ENCODE assay signal across 7 mouse cellular contexts in the genomic region with DNA sequence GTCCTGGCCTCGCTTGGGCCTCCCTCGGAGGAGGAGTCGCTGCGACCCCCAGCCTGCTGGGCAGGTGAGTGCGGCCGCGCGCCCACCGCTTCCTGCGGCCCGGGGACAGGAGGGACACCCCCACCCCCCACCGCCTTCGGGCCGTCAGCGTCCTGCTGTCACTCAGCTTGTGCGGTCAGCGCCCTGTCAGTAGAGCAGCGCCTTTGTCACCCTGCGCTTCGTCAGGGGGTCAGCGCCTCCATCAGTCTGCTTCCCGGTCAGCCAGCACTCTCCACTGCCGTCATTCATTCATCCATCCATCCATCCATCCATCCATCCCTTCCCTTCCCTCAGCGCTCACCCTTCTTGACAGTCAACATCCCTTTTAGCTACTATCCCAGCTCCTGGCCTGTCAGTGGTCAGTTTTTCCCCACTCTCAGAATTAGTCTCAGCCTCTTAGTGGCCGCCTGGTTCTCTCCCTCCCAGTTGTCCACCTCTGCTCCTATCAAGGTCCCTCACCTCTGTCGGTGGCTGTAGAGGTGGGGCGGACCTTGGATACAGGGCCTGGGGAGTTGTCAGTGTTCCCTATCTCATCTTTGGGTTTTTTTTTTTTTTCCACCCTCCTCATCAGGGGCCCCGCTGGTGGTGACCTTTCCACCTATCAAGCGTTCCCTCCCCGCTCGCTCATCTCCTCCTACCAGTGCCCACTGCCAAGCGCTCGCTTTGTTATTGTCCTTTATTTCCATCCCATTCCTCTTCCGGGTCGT. TPM values are rescaled to one million over a fixed set of nuclear protein-coding genes. Genes with fewer than 3 reads are reported as not detected.
DNase-seq lines count a peak whose midpoint lies in the region; ATAC-seq and TF ChIP-seq lines count a peak whose summit lies in the region.

No protein-coding gene starts in this region.

- peak overlapping the region; percentile 70 for H3K4me2 ChIP-seq in forebrain, postnatal 0 days (ENCODE audit: low read depth)
- peak overlapping the region; percentile 60 for H3K4me2 ChIP-seq in lung, postnatal 0 days (replicated peaks; ENCODE audit: low read depth, low read length)

- H3K4me3 ChIP-seq in thymus, adult 2 months (ENCODE audit: control insufficient read depth, insufficient read depth, low read length) = peak overlapping the region; percentile 93
- peak overlapping the region; percentile 70 for H3K4me3 ChIP-seq in forebrain, postnatal 0 days (ENCODE audit: low read depth, low read length)
- peak overlapping the region; percentile 90 for H3K4me3 ChIP-seq in lung, postnatal 0 days (ENCODE audit: low read depth, low read length)

- H3K9ac ChIP-seq in forebrain, postnatal 0 days = peak overlapping the region; percentile 83
- H3K9ac ChIP-seq in lung, postnatal 0 days (replicated peaks; ENCODE audit: low read depth) = peak overlapping the region; percentile 86

- no peak for TF ChIP-seq CTCF in thymus, adult 2 months (IDR thresholded peaks at IDR 0.05; ENCODE audit: borderline replicate concordance, control insufficient read depth, extremely low read depth, insufficient read depth, low read length, poor library complexity)
- TF ChIP-seq CTCF in brain, embryonic 14.5 days (IDR thresholded peaks at IDR 0.05; ENCODE audit: borderline replicate concordance, extremely low read depth, insufficient read depth, insufficient read length) = no peak
- TF ChIP-seq CTCF in forebrain, postnatal 0 days (IDR thresholded peaks at IDR 0.05; ENCODE audit: low read depth) = no peak
- no peak for TF ChIP-seq CTCF in lung, postnatal 0 days (IDR thresholded peaks at IDR 0.05)

- H3K36me3 ChIP-seq in thymus, adult 2 months (ENCODE audit: control insufficient read depth, insufficient read depth, low read length) = peaks cover 3% of the 10 kb centered on the region; the same call in 1 of the 2 replicates
- H3K36me3 ChIP-seq in forebrain, postnatal 0 days (ENCODE audit: insufficient read depth) = no peaks in the 10 kb centered on the region
- no peaks in the 10 kb centered on the region for H3K36me3 ChIP-seq in lung, postnatal 0 days (ENCODE audit: insufficient read depth, low read length)

- 18% methylated on average over 35 of the region's 35 CpGs for WGBS in thymus, adult 2 months
- WGBS in forebrain, postnatal 0 days = under 1% methylated on average over 31 of the region's 35 CpGs
- 5% methylated on average over 33 of the region's 35 CpGs for WGBS in lung, postnatal 0 days

- TF ChIP-seq EP300 in lung, postnatal 0 days (IDR thresholded peaks at IDR 0.05) = no peak

- DNase-seq in thymus, adult 2 months = peak; percentile 14
- no peak for DNase-seq in thymus, postnatal 36 days
- peak; percentile 51 for DNase-seq in brain, embryonic 14.5 days (ENCODE audit: low read depth)
- no peak for DNase-seq in forebrain, postnatal 0 days
- peak; percentile 35 for DNase-seq in kidney, adult 9 months
- peak; percentile 56 for DNase-seq in lung, postnatal 0 days (ENCODE audit: low spot score)
- peak; percentile 23 to 30 for DNase-seq in right cerebral cortex, adult 2 months (ENCODE audit: low spot score in 2 of 2)

- peaks cover 14% of the 10 kb centered on the region for H3K4me1 ChIP-seq in thymus, adult 2 months (replicated peaks; ENCODE audit: control insufficient read depth, insufficient read depth, low read length)
- H3K4me1 ChIP-seq in forebrain, postnatal 0 days (ENCODE audit: insufficient read depth) = peaks cover 15% of the 10 kb centered on the region
- peaks cover 4% of the 10 kb centered on the region; the same call in 1 of the 2 replicates for H3K4me1 ChIP-seq in lung, postnatal 0 days (ENCODE audit: insufficient read depth, low read depth, low read length)

- no peak overlapping the region for H3K27ac ChIP-seq in thymus, adult 2 months (ENCODE audit: control insufficient read depth, insufficient read depth, low read length)
- H3K27ac ChIP-seq in forebrain, postnatal 0 days (ENCODE audit: low read depth, low read length) = peak overlapping the region; percentile 84
- H3K27ac ChIP-seq in lung, postnatal 0 days (ENCODE audit: low read length) = peak overlapping the region; percentile 84

- H3K27me3 ChIP-seq in thymus, adult 2 months (ENCODE audit: control insufficient read depth, insufficient read depth, low read length) = no peaks in the 10 kb centered on the region
- no peaks in the 10 kb centered on the region for H3K27me3 ChIP-seq in forebrain, postnatal 0 days (ENCODE audit: insufficient read depth, low read length)
- H3K27me3 ChIP-seq in lung, postnatal 0 days (replicated peaks; ENCODE audit: insufficient read depth, low read length) = no peaks in the 10 kb centered on the region

- H3K9me3 ChIP-seq in forebrain, postnatal 0 days (ENCODE audit: low read length) = no peaks in the 10 kb centered on the region
- H3K9me3 ChIP-seq in lung, postnatal 0 days (ENCODE audit: low read length) = no peaks in the 10 kb centered on the region

- ATAC-seq in forebrain, postnatal 0 days = peak; percentile 28
- ATAC-seq in lung, postnatal 0 days = peak; percentile 41

- no peak for TF ChIP-seq POLR2A in thymus, adult 2 months (IDR thresholded peaks at IDR 0.05; ENCODE audit: control insufficient read depth, extremely low read depth, insufficient read depth, low read length, poor library complexity)
- no peak for TF ChIP-seq POLR2A in brain, embryonic 14.5 days (IDR thresholded peaks at IDR 0.05; ENCODE audit: borderline replicate concordance, extremely low read depth, insufficient read depth, insufficient read length, poor library complexity, severe bottlenecking)

RNA-seq across cellular contexts. Expression of gene Ppp6r2, which starts 0.5 kb away (rescaled TPM):
- 299 and 592 TPM in 2 replicates for polyA plus RNA-seq in thymus, adult 2 months (2012; rRNA removed)
- polyA plus RNA-seq in brain, embryonic 14.5 days (2012; rRNA removed) = 129 and 168 TPM in 2 replicates
- 252 and 296 TPM in 2 replicates for total RNA-seq in forebrain, postnatal 0 days (2014; rRNA removed)
- polyA plus RNA-seq in forebrain, postnatal 0 days (2015; fragmentation: Nextera tagmentation; extraction: Ambion mirVana) = 70.0 and 77.2 TPM in 2 replicates
- 22.7 and 24.1 TPM in 2 replicates for polyA plus RNA-seq in lung, postnatal 0 days (2015; fragmentation: Nextera tagmentation; extraction: Ambion mirVana)

RNA-seq across cellular contexts. Expression of gene Dennd6b, which starts 15.6 kb away (rescaled TPM):
- polyA plus RNA-seq in thymus, adult 2 months (2012; rRNA removed) = 42.3 and 50.1 TPM in 2 replicates
- polyA plus RNA-seq in brain, embryonic 14.5 days (2012; rRNA removed) = 134 and 196 TPM in 2 replicates
- total RNA-seq in forebrain, postnatal 0 days (2014; rRNA removed) = 73.7 and 89.6 TPM in 2 replicates
- polyA plus RNA-seq in forebrain, postnatal 0 days (2015; fragmentation: Nextera tagmentation; extraction: Ambion mirVana) = 43.4 and 53.3 TPM in 2 replicates
- 4.4 and 5.0 TPM in 2 replicates for polyA plus RNA-seq in lung, postnatal 0 days (2015; fragmentation: Nextera tagmentation; extraction: Ambion mirVana)

RNA-seq across cellular contexts. Expression of gene Plxnb2, which starts 31.3 kb away (rescaled TPM):
- 42.8 and 54.6 TPM in 2 replicates for polyA plus RNA-seq in thymus, adult 2 months (2012; rRNA removed)
- 194 and 213 TPM in 2 replicates for polyA plus RNA-seq in brain, embryonic 14.5 days (2012; rRNA removed)
- 126 and 138 TPM in 2 replicates for total RNA-seq in forebrain, postnatal 0 days (2014; rRNA removed)
- 45.2 and 52.8 TPM in 2 replicates for polyA plus RNA-seq in forebrain, postnatal 0 days (2015; fragmentation: Nextera tagmentation; extraction: Ambion mirVana)
- polyA plus RNA-seq in lung, postnatal 0 days (2015; fragmentation: Nextera tagmentation; extraction: Ambion mirVana) = 73.1 and 104 TPM in 2 replicates

Comparison
In these comparisons a context has a peak if more than half of its experiments do, and no peak if none do; other contexts are left out.
1. DNase-seq: peak in thymus, adult 2 months (single experiment), brain, embryonic 14.5 days (single experiment), kidney, adult 9 months (single experiment), lung, postnatal 0 days (single experiment) and right cerebral cortex, adult 2 months (2 of 2); none in thymus, postnatal 36 days (0 of 2) and forebrain, postnatal 0 days (single experiment).
2. Peak in every context shown above with its lines, with median percentiles within 50 percentile points of each other: H3K4me3 ChIP-seq.